Mouse (Mus musculus): ENCODE measurements around the gene Atp6v0c. TPM values are rescaled to one million over a fixed set of nuclear protein-coding genes. Genes with fewer than 3 reads are reported as not detected.
A peak's percentile ranks its signal among the peaks of the same experiment; 100 is the strongest.

The Atp6v0c gene
- polyA plus RNA-seq, 1 experiment: 377 TPM

DNA sequence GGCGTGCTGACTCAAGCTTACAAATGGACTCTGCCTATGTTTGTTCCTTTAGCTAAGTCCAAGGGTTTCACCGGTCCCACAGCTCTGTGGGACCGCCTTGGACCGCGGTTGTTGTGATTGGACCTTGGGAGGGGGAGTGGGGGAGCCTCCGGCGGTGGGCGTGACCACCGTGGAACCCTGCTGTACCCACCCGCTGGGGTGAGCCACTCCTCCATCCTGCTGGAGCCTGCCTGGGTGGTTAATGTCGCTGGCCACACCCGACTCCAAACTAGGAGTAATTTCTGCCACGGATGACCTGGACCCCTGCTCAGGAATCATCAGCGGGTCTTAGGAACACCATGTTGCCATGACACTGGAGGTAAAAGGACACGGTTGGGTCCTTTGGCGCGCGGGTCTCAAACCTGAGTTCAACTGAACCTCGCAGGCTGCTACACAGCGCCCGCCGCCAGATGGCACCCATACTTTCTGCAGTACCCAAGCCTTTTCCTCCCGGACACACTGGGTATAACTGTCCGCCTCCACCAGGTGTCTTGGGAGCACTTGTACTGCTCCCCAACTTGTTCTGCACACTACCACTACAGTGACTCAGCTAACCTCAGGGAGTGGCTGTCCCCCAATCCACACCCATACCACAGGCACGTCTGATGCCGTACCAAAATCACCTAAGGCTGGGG, 17.5 kb downstream of the Atp6v0c start:
- H3K79me3 ChIP-seq (ENCODE audit: low read depth): no peaks in the 10 kb centered on the region

DNA sequence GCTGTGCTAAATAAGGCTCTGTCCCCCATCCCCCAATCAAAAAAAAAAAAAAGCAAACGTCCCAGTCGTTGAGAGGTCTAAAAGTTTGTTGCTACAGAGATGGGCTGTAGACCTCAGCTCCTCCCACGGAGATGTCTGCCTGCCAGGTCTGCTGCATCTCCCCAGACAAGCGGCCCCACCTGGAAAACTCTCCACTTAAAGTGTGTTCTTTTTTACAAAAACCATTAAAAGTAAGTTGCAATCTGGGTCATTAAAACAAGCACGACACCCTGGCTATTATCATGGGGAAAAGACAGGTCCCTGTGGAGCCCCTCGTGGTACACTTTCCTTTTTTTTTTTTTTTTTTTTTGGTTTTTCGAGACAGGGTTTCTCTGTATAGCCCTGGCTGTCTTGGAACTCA, 18.1 kb downstream of the Atp6v0c start:
- Histone ChIP-seq H3K79me2 (ENCODE audit: control insufficient read depth, insufficient read depth) (no peaks in the 10 kb centered on the region), H3K27me3 (ENCODE audit: control insufficient read depth, insufficient read depth, insufficient read length) (no peaks in the 10 kb centered on the region), H3K36me3 (ENCODE audit: control insufficient read depth, insufficient read depth) (no peaks in the 10 kb centered on the region), H3ac (ENCODE audit: control insufficient read depth, insufficient read length, low read depth) (no peak overlapping the region), H3K79me3 (ENCODE audit: low read depth) (no peaks in the 10 kb centered on the region), H3K4me3 (ENCODE audit: insufficient read depth, poor library complexity, severe bottlenecking) (no peak overlapping the region)
- TF ChIP-seq CEBPB (IDR thresholded peaks at IDR 0.05; ENCODE audit: low read depth): no peak
- no peak for TF ChIP-seq USF1 (IDR thresholded peaks at IDR 0.05; ENCODE audit: low read depth)
- no peak for TF ChIP-seq CTCF (IDR thresholded peaks at IDR 0.05; ENCODE audit: control insufficient read depth, insufficient read depth, insufficient read length)
- no peak for TF ChIP-seq MYOG (IDR thresholded peaks at IDR 0.05; ENCODE audit: control insufficient read depth, extremely low read depth, insufficient read length)
- TF ChIP-seq MYOD1 (IDR thresholded peaks at IDR 0.05; ENCODE audit: control insufficient read depth, insufficient read length, low read depth): no peak
- TF ChIP-seq MAX (IDR thresholded peaks at IDR 0.05): no peak
- TF ChIP-seq FOSL1 (IDR thresholded peaks at IDR 0.05; ENCODE audit: insufficient read depth, low read length, poor library complexity, severe bottlenecking): no peak

More for the DNA sequence above, 17.5 kb downstream of the Atp6v0c start:
- TF ChIP-seq CTCF (IDR thresholded peaks at IDR 0.05; ENCODE audit: control insufficient read depth, insufficient read depth, insufficient read length): peak; percentile 93
- peak; percentile 41 for TF ChIP-seq MYOD1 (IDR thresholded peaks at IDR 0.05; ENCODE audit: control insufficient read depth, insufficient read length, low read depth)
- no peak for TF ChIP-seq CEBPB (IDR thresholded peaks at IDR 0.05; ENCODE audit: low read depth)
- H3K36me3 ChIP-seq (ENCODE audit: control insufficient read depth, insufficient read depth): no peaks in the 10 kb centered on the region
- no peaks in the 10 kb centered on the region for H3K79me2 ChIP-seq (ENCODE audit: control insufficient read depth, insufficient read depth)
- no peak overlapping the region for H3ac ChIP-seq (ENCODE audit: control insufficient read depth, insufficient read length, low read depth)
- no peak overlapping the region for H3K4me3 ChIP-seq (ENCODE audit: insufficient read depth, poor library complexity, severe bottlenecking)
- H3K27me3 ChIP-seq (ENCODE audit: control insufficient read depth, insufficient read depth, insufficient read length): no peaks in the 10 kb centered on the region

DNA sequence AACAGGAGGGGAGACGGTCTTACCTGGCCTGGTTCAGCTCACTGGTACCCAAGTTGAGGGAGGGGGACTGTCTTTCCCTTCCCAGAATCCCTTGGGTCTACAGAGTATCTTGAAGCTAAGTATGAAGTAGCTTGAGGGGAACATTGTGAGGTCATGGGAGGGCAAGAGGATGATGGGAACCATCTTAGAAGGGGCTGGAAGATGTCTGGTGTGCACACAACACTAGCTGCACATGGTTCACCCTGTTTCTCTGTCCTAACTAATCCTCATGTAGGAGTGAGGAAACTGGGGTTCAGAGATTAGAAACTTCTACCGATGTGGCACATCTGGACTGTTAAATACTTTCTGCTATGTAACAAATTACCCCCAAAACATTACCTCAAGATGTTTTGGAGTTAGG, 18.7 kb downstream of the Atp6v0c start, which contains the start of gene Pdpk1:
TSS of gene Pdpk1 (minus strand) at position 101 of the 400 bp plus-strand sequence.
- Histone ChIP-seq H3K36me3 (ENCODE audit: control insufficient read depth, insufficient read depth) (no peaks in the 10 kb centered on the region), H3K79me2 (ENCODE audit: control insufficient read depth, insufficient read depth) (no peaks in the 10 kb centered on the region), H3K27me3 (ENCODE audit: control insufficient read depth, insufficient read depth, insufficient read length) (no peaks in the 10 kb centered on the region), H3ac (ENCODE audit: control insufficient read depth, insufficient read length, low read depth) (no peak within 1 kb of the TSS), H3K4me3 (ENCODE audit: insufficient read depth, poor library complexity, severe bottlenecking) (no peak within 1 kb of the TSS), H3K79me3 (ENCODE audit: low read depth) (no peaks in the 10 kb centered on the region)
- TF ChIP-seq MYOD1 (IDR thresholded peaks at IDR 0.05; ENCODE audit: control insufficient read depth, insufficient read length, low read depth) (no peak), USF1 (IDR thresholded peaks at IDR 0.05; ENCODE audit: low read depth) (no peak), CTCF (IDR thresholded peaks at IDR 0.05; ENCODE audit: control insufficient read depth, insufficient read depth, insufficient read length) (no peak), MYOG (IDR thresholded peaks at IDR 0.05; ENCODE audit: control insufficient read depth, extremely low read depth, insufficient read length) (no peak), MAX (IDR thresholded peaks at IDR 0.05) (no peak), CEBPB (IDR thresholded peaks at IDR 0.05; ENCODE audit: low read depth) (no peak), FOSL1 (IDR thresholded peaks at IDR 0.05; ENCODE audit: insufficient read depth, low read length, poor library complexity, severe bottlenecking) (no peak)

DNA sequence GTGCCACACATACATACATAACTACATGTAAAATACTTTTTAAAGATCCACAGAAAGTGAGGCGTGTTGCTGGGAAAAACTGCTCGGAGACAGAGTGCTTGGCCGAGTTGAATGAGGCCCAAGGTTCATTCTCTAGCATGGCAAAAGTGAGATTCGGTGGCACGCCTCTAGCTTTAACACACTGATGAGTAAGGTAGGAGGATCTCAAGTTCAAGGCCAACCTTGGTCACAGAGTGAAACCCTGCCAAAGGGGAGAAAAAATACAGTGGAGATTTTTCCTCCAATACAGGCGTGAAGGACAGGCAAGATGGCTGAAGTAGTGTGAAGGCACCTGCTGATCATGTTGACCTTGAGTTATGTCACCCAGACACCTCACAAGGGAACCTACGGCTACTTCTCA, 20.1 kb downstream of the Atp6v0c start:
- Histone ChIP-seq H3K79me3 (ENCODE audit: low read depth) (no peaks in the 10 kb centered on the region), H3K27me3 (ENCODE audit: control insufficient read depth, insufficient read depth, insufficient read length) (no peaks in the 10 kb centered on the region), H3ac (ENCODE audit: control insufficient read depth, insufficient read length, low read depth) (no peak overlapping the region), H3K36me3 (ENCODE audit: control insufficient read depth, insufficient read depth) (no peaks in the 10 kb centered on the region), H3K79me2 (ENCODE audit: control insufficient read depth, insufficient read depth) (no peaks in the 10 kb centered on the region), H3K4me3 (ENCODE audit: insufficient read depth, poor library complexity, severe bottlenecking) (no peak overlapping the region)
- TF ChIP-seq CEBPB (IDR thresholded peaks at IDR 0.05; ENCODE audit: low read depth) (no peak), MYOD1 (IDR thresholded peaks at IDR 0.05; ENCODE audit: control insufficient read depth, insufficient read length, low read depth) (no peak), MYOG (IDR thresholded peaks at IDR 0.05; ENCODE audit: control insufficient read depth, extremely low read depth, insufficient read length) (no peak), CTCF (IDR thresholded peaks at IDR 0.05; ENCODE audit: control insufficient read depth, insufficient read depth, insufficient read length) (no peak), USF1 (IDR thresholded peaks at IDR 0.05; ENCODE audit: low read depth) (no peak), FOSL1 (IDR thresholded peaks at IDR 0.05; ENCODE audit: insufficient read depth, low read length, poor library complexity, severe bottlenecking) (no peak), MAX (IDR thresholded peaks at IDR 0.05) (no peak)

DNA sequence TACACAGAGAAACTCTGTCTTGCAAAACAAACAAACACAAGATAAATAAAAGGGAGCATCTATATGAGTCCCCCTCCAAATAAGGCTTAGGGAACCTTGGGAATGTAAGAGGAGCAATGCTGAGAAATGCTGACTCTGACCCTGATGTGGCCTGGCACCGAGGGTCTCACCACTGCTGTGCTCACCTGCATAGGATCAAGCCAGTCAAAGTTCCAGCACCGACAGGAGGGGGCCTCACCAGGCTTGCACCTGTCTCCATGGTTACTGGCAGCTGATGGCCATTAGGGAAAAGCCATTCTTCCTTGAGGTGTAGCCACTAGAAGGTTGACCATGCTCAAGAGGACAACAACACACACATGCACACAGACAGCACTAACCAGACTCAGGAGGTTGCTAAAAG, 26.6 kb downstream of the Atp6v0c start:
- peaks cover 27% of the 10 kb centered on the region for H3K79me3 ChIP-seq (ENCODE audit: low read depth)
- peaks cover 34% of the 10 kb centered on the region for H3K79me2 ChIP-seq (ENCODE audit: control insufficient read depth, insufficient read depth)
- peaks cover 4% of the 10 kb centered on the region for H3K36me3 ChIP-seq (ENCODE audit: control insufficient read depth, insufficient read depth)
- H3K4me3 ChIP-seq (ENCODE audit: insufficient read depth, poor library complexity, severe bottlenecking): no peak overlapping the region
- H3ac ChIP-seq (ENCODE audit: control insufficient read depth, insufficient read length, low read depth): no peak overlapping the region
- TF ChIP-seq CTCF (IDR thresholded peaks at IDR 0.05; ENCODE audit: control insufficient read depth, insufficient read depth, insufficient read length) (no peak), USF1 (IDR thresholded peaks at IDR 0.05; ENCODE audit: low read depth) (no peak), FOSL1 (IDR thresholded peaks at IDR 0.05; ENCODE audit: insufficient read depth, low read length, poor library complexity, severe bottlenecking) (no peak), MYOD1 (IDR thresholded peaks at IDR 0.05; ENCODE audit: control insufficient read depth, insufficient read length, low read depth) (no peak), MAX (IDR thresholded peaks at IDR 0.05) (no peak), MYOG (IDR thresholded peaks at IDR 0.05; ENCODE audit: control insufficient read depth, extremely low read depth, insufficient read length) (no peak), CEBPB (IDR thresholded peaks at IDR 0.05; ENCODE audit: low read depth) (no peak)
- no peaks in the 10 kb centered on the region for H3K27me3 ChIP-seq (ENCODE audit: control insufficient read depth, insufficient read depth, insufficient read length)
